Mouse (Mus musculus): Measurements from ENCODE around the gene Mapk6.
A peak's percentile ranks its signal among the peaks of the same experiment; 100 is the strongest.
"Not testable (repeated sequence)": the region's sequence is repeated elsewhere in the genome, so short reads cannot be mapped to it uniquely, and the experiment has no call there.

Mapk6 gene

DNA sequence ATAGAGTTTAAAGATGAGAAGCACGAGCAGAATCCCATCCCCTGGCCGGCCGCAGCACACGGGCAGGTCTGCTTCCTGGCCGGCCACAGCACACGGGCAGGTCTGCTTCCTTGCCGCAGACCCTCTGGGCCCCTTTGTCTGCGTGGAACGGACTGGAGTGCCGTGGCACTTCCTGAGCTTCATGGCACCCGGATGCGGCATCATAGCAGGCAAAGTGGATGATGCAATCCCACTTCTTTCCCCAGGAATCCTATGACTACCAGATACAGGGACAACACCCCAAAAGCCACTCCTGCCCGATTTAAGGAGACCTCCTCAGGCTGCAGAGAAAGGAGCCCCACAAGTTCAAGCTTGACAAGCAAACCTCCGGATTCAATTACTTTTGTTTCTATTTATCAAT is 27.0 kb downstream of the Mapk6 start:
- no peak for DNase-seq (ENCODE audit: low read depth)

DNA sequence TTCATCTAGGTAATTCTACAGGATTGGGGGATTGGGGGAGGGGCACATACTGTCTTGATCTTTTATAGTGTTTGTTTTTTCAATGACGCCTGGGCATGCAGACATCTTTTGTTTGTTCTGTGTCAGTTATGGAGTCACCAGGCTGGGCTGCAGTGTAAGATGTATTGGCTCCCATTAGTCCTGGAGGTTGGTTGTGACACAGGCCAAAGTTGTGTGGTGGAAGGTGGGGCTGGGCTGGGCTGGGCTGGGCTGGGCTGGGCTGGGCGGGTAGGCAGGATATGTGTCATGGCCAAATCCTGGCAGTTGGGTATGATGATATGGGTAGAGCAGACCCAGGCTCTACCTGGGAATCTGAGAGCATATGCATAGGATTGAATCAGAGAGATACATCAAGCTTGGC is 31.0 kb downstream of the Mapk6 start:
- DNase-seq (ENCODE audit: low read depth) = no peak

DNA sequence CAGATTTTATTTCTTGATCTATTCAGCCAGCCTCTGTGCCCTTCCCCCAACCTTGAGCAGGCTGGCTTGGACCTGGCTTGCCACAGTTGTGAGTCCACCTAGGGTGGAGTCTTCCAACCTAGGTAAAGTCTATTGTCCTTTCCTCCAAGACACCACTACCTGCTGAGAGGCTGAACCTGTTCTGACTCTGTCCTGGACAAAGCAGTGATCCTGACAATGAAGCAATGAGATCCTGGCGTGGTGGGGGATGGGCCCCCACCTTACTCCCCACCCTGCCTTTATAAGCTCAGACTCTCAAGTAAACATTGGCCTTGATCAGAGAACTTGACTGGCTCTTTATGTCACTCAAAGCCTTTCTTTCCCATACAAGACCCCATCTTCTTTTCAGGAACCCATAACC is 33.4 kb downstream of the Mapk6 start:
- no peak for DNase-seq (ENCODE audit: low read depth)

DNA sequence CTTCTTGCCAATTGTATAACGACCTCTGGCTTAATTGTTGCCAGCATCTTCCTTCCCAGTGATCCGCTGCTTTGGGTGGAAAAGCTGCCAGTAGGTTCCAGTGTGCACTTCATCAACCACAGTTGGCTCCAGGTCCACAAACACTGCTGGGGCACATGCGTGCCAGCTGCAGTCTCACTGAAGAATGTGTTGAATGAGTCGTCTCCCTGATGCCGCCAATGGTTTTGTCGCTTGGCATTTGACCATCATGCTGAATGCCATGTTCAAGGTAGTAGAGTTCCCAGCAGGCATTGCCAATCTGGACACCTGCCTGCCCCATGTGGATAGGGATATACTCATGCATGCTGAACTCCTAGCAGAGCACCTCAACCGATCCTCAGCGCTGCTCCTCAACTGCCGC is 34.2 kb downstream of the Mapk6 start:
- no peak for DNase-seq (ENCODE audit: low read depth)

DNA sequence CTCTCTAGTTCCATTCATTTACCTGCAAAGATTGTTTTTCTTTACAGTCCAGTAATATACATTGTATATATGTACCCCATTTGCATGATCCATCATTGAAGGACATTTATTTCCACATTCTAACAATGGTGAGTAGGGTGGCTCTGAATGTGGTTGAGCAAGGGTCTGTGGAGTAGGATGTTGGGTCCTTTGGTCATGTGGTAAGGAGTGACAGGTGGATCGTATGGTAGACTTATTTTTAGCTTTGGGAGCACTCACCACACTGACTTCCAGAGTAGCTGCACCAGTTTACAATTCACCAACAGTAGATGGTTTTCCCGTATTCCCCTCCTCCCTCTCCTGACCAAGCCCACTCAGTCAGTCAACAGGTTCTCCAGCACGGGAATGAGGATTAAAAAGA is 41.0 kb downstream of the Mapk6 start:
- DNase-seq (ENCODE audit: low read depth) = no peak

DNA sequence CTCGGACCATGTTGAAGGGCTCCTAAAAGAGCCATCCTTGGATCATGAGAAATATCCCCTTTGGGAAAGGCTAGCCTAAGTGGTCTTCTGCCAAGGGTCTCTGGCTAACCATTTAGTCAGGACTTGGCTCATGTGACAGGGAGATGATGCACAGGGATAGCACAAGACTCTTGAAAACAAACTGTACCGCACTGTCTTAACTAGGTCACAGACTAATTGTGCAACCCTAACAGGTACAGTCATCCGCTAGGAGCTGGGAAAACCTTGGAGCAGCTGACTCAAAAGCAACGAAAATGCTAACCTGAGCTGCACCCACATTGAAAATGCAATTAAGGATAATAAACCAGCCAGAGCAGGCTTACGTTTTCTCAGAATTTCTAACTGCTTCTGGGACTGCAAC is 43.6 kb downstream of the Mapk6 start:
- no peak for DNase-seq (ENCODE audit: low read depth)

DNA sequence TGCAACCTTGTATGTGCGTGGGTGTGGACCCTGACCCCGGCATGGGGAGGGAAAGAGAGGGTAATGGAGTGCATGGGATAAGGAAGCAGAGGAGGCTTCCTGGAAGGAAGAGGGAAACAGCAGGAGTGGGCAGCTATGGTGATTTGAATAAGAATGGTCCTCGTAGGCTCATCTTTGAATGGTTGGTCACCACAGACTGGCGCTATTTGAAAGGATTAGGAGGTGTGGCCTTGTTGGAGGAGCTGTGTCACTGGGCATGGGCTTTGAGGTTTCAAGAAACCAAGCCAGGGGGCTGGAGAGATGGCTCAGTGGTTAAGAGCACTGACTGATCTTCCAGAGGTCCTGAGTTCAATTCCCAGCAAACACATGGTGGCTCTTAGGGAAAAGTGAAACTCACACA is 44.6 kb downstream of the Mapk6 start:
- DNase-seq (ENCODE audit: low read depth) = no peak

DNA sequence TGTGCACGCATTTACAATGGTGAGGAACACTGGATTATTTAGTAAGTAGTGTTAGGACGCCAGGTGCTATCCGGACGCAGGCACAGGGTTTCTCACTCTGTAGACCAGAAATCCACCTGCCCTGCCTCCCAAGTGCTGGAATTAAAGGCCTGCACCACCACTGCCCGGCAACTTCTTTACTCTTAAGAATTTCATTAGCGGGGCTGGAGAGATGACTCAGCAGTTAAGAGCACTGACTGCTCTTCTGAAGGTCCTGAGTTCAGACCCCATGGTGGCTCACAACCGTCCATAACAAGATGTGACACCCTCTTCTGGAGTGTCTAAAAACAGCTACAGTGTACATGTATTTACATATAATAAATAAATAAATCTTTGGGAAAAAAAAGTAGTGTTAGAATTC is 46.1 kb downstream of the Mapk6 start:
- not testable (repeated sequence) for DNase-seq (ENCODE audit: low read depth)

DNA sequence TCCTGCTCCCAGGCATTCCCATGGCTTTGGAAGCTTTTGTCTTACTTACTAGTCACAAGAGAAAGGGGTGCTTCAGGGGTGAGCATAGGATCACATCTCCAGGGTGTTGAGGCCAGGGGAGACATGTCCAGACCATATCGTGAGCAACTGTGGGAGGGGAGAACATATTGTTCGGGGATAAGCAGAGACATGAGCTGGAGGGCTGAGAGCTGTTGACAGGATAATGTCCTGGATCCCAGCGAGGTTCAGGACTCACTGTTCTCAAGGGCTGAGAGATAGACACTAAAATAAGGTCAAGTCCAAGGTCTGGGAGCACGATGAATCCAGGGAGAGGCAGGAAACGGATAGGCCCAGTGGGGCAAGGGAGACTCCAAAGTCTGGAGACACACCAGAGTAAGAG is 46.8 kb downstream of the Mapk6 start:
- no peak for DNase-seq (ENCODE audit: low read depth)

DNA sequence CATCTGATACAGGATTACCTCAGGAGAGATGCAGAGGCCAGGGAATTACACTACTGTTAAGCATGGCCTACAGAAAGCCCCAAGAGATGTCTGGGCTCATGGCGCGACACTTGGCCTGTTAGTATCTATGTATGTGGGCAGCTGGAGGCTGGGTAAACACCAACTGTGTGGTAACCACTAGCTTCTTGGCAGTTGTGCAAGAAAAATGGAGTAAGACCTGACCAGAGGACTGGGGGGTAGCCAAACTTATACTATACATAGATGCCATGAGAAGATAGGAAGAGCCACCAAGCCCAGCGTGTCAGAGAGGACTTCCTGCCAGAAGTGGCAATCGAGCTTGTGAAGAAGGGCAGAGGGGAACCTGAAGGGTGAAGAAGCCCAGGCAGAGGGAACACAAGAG is 47.6 kb downstream of the Mapk6 start:
- DNase-seq (ENCODE audit: low read depth) = peak; percentile 29

DNA sequence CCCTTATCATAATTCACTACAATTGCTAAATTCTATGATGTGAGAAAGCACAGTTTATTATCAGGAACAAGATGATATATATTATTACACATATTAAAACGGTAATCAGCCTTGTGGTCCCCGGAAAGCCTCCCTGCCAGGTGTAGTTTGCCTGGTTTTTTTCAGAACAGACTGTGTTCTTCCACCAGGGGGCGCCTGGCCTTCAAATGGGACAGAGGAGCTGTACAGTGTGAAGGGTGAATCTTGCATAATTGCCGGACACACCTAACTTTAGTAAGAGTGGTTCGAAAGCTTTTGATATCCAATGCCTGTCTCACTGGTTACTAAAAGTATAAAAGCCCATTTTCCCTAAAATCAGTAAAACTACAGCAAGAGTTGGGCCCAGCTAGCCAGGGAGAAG is 48.1 kb downstream of the Mapk6 start:
- DNase-seq (ENCODE audit: low read depth) = peak; percentile 83

DNA sequence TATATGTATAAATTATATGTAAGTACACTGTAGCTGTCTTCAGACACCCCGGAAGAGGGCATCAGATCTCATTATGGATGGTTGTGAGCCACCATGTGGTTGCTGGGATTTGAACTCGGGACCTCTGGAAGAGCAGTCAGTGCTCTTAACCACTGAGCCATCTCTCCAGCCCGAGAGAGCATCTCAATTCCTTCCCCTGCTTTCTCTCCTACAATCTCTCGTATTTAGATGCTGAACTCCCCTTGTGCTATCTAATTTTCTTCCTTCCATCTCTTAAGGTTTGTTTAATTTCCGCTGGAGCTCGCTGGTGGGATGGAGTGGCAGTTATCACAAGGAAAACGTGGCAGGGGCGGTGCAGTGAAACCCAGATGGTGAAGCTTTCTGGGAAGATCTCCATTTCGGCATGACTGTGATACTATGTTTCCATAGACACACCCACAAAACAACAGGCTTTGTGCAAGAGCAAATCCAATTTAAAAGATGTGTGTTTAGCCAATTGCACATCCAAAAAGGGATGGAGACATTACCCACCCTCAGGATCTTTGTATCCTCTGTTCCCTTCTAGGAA is 52.6 kb downstream of the Mapk6 start:
- DNase-seq (ENCODE audit: low read depth) = peak; percentile 30

DNA sequence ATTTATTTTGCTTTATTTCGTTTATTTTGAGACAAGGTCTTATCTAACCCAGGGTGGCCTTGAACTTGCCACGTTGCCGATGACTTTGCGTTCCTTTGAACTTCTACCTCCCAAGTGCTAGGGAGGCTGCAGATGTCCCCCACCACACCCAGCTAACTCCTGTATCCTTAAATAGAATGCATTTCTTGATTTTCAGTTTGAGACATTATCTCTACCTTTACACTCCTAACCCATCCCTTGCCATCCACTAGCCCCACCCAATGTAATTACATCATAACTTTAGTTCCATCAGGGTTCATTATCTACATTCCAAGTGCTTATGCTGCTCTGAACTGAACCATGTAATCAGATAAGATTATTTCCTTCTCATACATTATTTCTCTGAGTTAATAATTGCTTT is 54.0 kb downstream of the Mapk6 start:
- DNase-seq (ENCODE audit: low read depth) = no peak

DNA sequence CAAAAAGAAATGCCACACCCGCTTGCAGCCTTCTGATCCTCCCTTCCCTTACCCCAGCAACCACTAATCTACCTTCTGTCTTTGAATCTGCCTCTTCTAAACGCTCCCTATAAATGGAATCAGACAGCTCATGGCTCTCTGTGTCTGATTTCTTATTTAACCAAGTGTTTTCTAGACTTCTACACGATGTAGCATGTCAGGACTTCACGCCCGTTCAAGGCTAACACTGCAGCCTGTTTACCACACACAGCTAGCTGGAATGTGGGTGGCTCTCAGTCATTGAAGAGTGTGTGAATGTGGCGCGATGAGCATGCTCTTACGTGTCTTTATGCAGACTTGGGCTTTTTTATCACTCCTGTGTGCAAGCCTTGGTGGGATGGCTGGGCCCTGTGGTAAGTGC is 56.7 kb downstream of the Mapk6 start:
- DNase-seq (ENCODE audit: low read depth) = no peak

DNA sequence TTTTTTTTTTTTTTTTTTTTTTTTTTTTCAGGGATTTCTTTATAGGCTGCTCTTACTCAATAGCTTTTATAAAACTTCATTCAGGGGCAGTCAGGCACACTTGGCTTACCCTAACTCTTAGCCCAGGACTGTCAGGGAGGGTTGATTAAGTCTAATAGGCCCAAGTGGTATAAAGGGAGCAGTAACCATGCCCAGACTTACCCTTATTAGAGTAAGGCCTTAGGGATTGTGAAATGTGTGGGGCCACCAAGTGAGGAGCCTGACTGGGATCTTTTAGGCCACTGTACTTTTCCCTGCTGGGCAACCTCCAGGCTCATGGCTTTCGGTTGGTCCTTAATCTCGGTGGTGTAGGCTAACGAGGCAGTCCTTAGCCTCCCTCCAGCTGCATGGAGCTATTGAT is 61.2 kb downstream of the Mapk6 start:
- no peak for DNase-seq (ENCODE audit: low read depth)

DNA sequence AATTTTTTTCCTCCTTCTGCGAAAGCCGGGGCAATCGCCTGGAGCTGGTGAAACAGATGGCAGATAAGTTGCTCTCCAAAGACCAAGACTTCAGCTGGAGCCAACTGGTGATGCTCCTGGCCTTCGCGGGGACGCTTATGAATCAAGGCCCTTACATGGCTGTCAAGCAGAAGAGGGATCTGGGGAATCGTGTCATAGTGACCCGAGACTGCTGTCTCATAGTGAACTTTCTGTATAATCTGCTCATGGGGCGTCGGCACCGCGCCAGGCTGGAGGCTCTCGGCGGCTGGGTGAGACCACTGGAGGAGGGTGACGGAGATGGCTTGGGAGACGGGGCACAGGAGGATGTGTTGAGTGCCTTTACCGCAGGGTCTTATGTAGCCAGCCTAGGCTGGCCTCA is 61.7 kb downstream of the Mapk6 start:
- DNase-seq (ENCODE audit: low read depth) = no peak

DNA sequence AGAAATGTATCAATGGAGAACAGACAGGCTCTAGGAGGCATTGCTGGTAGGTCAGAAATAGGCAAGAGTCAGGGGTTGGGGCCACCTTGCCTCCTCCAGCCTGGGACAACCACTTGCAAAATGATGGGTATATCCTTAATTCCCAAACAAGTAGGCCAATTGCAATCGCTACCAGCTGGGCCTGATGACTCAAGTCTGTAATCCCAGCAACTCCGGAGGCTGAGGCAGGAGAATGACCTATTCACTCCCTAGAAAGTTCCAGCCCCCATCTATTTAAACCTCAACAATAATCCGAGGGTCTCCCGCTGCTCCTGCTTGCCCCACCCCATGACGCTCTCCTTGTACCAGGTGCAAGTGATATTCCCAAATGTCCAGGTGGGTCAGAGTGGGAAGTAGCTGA is 62.3 kb downstream of the Mapk6 start, which contains the start of gene Bcl2l10:
Bcl2l10 (plus strand) TSS at position 301 of the 400 bp plus-strand sequence.
- no peak for DNase-seq (ENCODE audit: low read depth)

DNA sequence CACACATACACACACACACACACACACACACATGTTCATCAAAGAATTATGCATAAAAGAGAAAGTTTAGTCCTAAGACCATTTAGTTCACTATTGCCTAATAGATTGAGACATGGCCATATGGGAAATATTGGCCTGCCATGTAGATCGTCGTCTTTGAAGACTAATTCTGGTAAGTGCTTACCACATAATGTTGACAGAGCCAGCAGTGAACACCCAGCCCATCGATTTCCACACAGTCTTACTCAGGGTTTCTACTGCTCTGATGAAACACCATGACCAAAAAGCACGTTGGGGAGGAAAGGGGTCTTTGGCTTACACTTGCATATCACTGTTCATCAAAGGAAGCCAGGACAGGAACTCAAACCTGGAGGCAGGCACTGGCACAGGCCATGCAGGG is 67.4 kb downstream of the Mapk6 start:
- DNase-seq (ENCODE audit: low read depth) = peak; percentile 30

DNA sequence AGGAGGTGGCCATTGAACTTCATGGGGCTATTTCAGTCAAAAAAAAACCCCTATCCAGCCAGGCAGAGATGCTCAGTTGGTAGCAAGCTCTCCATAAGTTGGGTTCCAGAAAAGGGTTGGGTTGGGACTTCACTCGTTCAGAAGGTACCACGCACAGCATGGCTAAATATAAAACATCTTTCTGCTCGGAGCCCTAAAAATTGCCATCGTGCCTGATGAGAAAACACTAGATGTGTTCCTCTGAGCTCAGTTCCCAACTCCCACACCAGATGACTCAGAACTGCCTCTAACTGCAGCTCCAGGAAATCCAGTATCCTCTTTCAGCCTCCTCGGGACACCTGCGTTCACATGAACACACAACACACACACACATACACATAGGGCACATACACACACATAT is 71.8 kb downstream of the Mapk6 start:
- no peak for DNase-seq (ENCODE audit: low read depth)

DNA sequence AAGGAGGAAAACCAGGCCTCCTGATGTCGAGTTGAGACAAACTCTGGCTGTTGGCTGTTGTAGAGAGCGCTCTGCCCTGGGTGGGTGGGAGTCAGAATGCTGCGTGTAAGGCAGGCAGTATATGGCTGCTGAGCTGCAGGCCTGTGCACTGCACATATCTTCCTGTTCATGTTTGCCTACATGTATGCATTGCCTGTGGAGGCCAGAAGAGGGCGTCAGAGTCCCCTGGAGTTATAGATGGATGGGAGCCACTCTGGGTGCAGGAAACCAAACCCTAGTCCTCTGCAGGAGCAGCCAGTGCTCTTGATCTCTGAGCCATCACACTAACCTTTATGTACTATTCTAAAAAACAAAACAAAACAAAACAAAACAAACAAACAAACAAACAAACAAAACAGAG is 75.4 kb downstream of the Mapk6 start:
- no peak for DNase-seq (ENCODE audit: low read depth)

DNA sequence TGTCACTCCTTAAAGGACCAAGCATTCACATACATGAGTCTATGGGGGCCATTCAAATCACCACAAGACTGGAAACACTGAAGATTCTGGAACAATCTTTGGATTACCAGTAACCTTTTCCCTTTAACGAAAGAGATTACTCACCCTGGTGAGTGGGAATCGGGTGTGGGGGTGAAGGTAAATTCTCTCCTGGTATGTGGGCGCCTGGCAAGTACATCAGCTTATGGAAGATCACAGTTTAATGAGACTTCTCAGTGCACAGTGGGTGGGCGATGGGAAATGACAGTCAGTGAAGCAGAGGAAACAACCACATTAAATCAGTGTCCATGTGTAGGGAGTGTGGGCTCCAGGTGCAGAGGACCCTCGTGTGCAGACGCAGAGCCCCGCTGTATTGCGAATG is 79.0 kb downstream of the Mapk6 start:
- DNase-seq (ENCODE audit: low read depth) = no peak

DNA sequence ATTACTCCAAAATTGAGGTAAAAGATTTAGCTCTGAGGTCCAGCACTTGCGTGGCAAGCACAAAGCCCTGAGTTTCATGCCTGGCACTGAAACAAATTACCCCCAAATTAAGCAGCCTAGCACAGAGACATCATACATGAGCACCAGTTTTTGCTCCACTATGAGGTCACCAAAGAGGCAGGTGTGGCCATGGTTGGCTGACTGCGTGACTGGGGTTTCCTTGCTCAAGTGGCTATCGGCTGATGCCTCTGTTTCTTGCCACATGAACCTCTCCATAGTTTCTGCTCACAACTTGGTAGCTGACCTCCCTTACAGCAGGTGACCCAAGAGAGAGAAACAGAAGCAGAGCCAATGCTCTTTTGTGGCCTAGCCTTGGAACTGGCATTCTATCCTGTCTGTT is 81.8 kb downstream of the Mapk6 start:
- DNase-seq (ENCODE audit: low read depth) = no peak

DNA sequence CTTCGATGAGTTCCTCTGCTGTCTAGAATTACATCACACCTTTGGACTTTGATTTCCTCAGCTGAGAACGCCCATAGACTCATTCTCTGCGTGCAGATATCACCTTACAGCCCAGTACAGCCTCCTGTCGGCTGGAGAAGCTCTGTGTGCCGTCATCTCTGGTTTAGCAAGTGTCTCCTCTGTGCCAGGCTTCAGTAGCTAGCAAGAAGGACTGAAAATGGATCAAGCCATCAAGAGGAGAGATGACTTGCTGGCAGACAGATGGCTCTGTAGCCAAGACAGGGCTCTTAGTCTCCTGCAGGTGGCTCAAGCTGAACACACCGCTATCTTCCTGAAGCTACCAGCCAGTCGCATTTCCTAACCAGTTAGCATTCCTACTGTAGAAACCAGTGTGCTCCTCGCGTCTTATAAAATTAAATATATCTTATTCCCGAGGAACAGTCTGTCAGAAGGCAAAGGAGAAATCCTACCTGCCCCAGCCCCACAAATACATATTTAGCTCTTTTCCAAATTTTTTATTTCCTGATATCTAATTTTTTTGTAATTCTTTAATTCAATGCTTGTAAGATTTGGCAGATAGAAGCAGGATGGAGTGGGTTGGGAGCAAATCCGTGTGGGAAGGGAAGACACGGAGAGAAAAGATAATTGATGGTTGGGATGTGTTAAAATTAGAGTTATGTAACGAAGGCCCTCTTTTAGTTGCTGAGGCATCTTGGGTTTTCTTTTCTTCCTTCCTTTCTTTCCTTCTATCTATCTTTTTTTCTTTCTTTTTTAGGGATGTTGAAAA is 87.5 kb downstream of the Mapk6 start:
- no peak for DNase-seq (ENCODE audit: low read depth)

DNA sequence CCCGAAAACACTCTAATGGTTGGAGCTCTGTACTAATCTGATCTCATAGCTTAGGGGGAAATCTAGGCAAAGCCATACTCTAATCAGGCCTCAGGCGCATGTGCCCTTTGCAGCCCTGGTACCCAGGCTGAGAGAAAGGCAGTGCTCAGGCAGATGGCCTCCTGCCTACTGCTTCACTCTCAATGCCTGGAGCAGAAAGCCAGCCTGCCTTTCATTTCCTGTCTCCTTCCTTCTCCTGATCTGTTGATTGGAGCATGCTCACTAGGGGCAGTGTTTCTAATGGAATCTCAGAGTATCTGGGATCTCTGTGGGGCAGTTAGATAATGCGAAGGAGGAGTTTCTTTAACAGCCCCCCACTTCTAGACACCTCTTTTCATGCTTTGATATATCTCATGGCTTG is 90.4 kb downstream of the Mapk6 start:
- DNase-seq (ENCODE audit: low read depth) = peak; percentile 13

Data from NIH3T3 (cell line).